Mouse (Mus musculus) heart, postnatal 36 days (tissue): ENCODE measurements around the gene Rps5. TPM values are rescaled to one million over a fixed set of nuclear protein-coding genes. Genes with fewer than 3 reads are reported as not detected.
"Not testable (repeated sequence)": the region's sequence is repeated elsewhere in the genome, so short reads cannot be mapped to it uniquely, and the experiment has no call there.

Source experiments
- DNase-seq, 2 experiments: peaks; one replicate each; pipeline ENCODE4 v3.0.0; 2021 to 2022
- intact Hi-C: fragments of 180-260 bp; cut with DNase I; formaldehyde crosslinking; loops from one replicate; pipeline ENCODE4 v1.15.1; 2025
- total RNA-seq, 2 experiments: library from RNA; stranded (reverse); gene quantifications; 2 replicates each; pipeline ENCODE4 v1.2.3; 2021

Gene Rps5
- total RNA-seq, 2 experiments from 2014 or later = 550 to 562 TPM

GRCm38 (mm10) chr7:12926316-12926715 is 4.2 kb downstream of the Rps5 start:
- DNase-seq = no peak
- intact Hi-C loops = no loop called here

GRCm38 (mm10) chr7:12927191-12927680 is 5.1 kb downstream of the Rps5 start, which contains the start of gene Rnf225:
Gene Rnf225, plus strand, starts transcription at chr7:12927416.
- DNase-seq = no peak
- intact Hi-C loops = no loop called here

GRCm38 (mm10) chr7:12927693-12928589 is 5.9 kb downstream of the Rps5 start:
- no peak for DNase-seq
- intact Hi-C loops = no loop called here

- DNase-seq = no peak
- intact Hi-C loops = no loop called here
These were observed 11.6 kb downstream of the Rps5 start for GRCm38 (mm10) chr7:12933615-12934140.

- intact Hi-C loops = no loop called here
- DNase-seq = no peak
These were observed 12.7 kb downstream of the Rps5 start for GRCm38 (mm10) chr7:12934808-12935207.

- DNase-seq, intact Hi-C loops: not testable (repeated sequence)
These were observed 15.2 kb downstream of the Rps5 start for GRCm38 (mm10) chr7:12937254-12937803.

- no peak for DNase-seq
- intact Hi-C loops = no loop called here
These were observed 18.5 kb downstream of the Rps5 start for GRCm38 (mm10) chr7:12940599-12940998.

- intact Hi-C loops = no loop called here
- no peak for DNase-seq
These were observed 21.4 kb downstream of the Rps5 start for GRCm38 (mm10) chr7:12943488-12943887.

GRCm38 (mm10) chr7:12949032-12949871 is 27.2 kb downstream of the Rps5 start:
- intact Hi-C loops = loop anchor here (2.0 kb wide), 2 partner anchors 26 to 30 kb away; partner anchors contain the start of gene Rps5
- peak; percentile 85 to 87 for DNase-seq

GRCm38 (mm10) chr7:12949872-12950229 is 27.8 kb downstream of the Rps5 start:
- no peak for DNase-seq
- intact Hi-C loops = loop anchor here (1.0 to 2.0 kb wide), 4 partner anchors 9 to 29 kb away; partner anchors contain the start of genes Rps5 and Zfp324

GRCm38 (mm10) chr7:12954896-12955295 is 32.8 kb downstream of the Rps5 start:
- intact Hi-C loops = no loop called here

GRCm38 (mm10) chr7:12957511-12957910 is 35.4 kb downstream of the Rps5 start:
- intact Hi-C loops = no loop called here
- DNase-seq = no peak

More at GRCm38 (mm10) chr7:12954896-12955295, 32.8 kb downstream of the Rps5 start:
- DNase-seq = no peak

GRCm38 (mm10) chr7:12958948-12959347 is 36.9 kb downstream of the Rps5 start:
- intact Hi-C loops = loop anchor here (1.0 kb wide), 1 partner anchor 9 kb away; no protein-coding TSS in a partner anchor
- no peak for DNase-seq

- intact Hi-C loops = loop anchor here (1.0 kb wide), 1 partner anchor 9 kb away; no protein-coding TSS in a partner anchor
- no peak for DNase-seq
These were observed 37.6 kb downstream of the Rps5 start for GRCm38 (mm10) chr7:12959718-12960117.

GRCm38 (mm10) chr7:12961511-12962141 is 39.5 kb downstream of the Rps5 start:
- peak; percentile 40 to 51 for DNase-seq
- intact Hi-C loops = no loop called here

- intact Hi-C loops = loop anchor here (1.0 to 2.0 kb wide), 2 partner anchors 12 to 15 kb away; partner anchors contain the start of gene Zfp446
- DNase-seq = peak; percentile 87 to 88
These were observed 43.6 kb downstream of the Rps5 start, which contains the start of gene Zfp324 for GRCm38 (mm10) chr7:12965678-12966091. Gene Zfp324, plus strand, starts transcription at chr7:12965838.

GRCm38 (mm10) chr7:12966104-12966845 is 44.2 kb downstream of the Rps5 start:
- intact Hi-C loops = loop anchor here (1.0 kb wide), 1 partner anchor 11 kb away; the partner anchor contains the start of gene Zfp446
- DNase-seq = peak in 1 of 2 experiments; percentile 63

- no peak for DNase-seq
- intact Hi-C loops = no loop called here
These were observed 48.8 kb downstream of the Rps5 start for GRCm38 (mm10) chr7:12970906-12971305.
